Mouse (Mus musculus) adrenal gland (tissue): ENCODE measurements around the gene Aldh1l1.

Experiments
- intact Hi-C: fragments of 180-260 bp; cut with DNase I; formaldehyde crosslinking; loops from one replicate; pipeline ENCODE4 v1.15.1; 2025

The Aldh1l1 gene

GRCm38 (mm10) chr6:90546274-90546673 lies 60.0 kb downstream of the Aldh1l1 start:
- intact Hi-C loops = no loop called here

GRCm38 (mm10) chr6:90547041-90547440 lies 60.8 kb downstream of the Aldh1l1 start:
- intact Hi-C loops = no loop called here

GRCm38 (mm10) chr6:90550161-90550912 lies 64.1 kb downstream of the Aldh1l1 start:
- intact Hi-C loops = no loop called here

GRCm38 (mm10) chr6:90551251-90551650 lies 65.0 kb downstream of the Aldh1l1 start:
- intact Hi-C loops = no loop called here

- intact Hi-C loops = no loop called here
Observed at GRCm38 (mm10) chr6:90553197-90553596, 67.0 kb downstream of the Aldh1l1 start.

- intact Hi-C loops = no loop called here
Observed at GRCm38 (mm10) chr6:90553682-90554081, 67.5 kb downstream of the Aldh1l1 start.

GRCm38 (mm10) chr6:90556534-90557058 lies 70.4 kb downstream of the Aldh1l1 start:
- intact Hi-C loops = no loop called here

GRCm38 (mm10) chr6:90557077-90557476 lies 70.8 kb downstream of the Aldh1l1 start:
- intact Hi-C loops = no loop called here

GRCm38 (mm10) chr6:90557829-90558693 lies 71.8 kb downstream of the Aldh1l1 start:
- intact Hi-C loops = no loop called here

- intact Hi-C loops = no loop called here
Observed at GRCm38 (mm10) chr6:90560390-90561058, 74.3 kb downstream of the Aldh1l1 start.

- intact Hi-C loops = no loop called here
Observed at GRCm38 (mm10) chr6:90561234-90561781, 75.1 kb downstream of the Aldh1l1 start.

- intact Hi-C loops = no loop called here
Observed at GRCm38 (mm10) chr6:90564240-90564639, 78.0 kb downstream of the Aldh1l1 start.

- intact Hi-C loops = no loop called here
Observed at GRCm38 (mm10) chr6:90565357-90566215, 79.4 kb downstream of the Aldh1l1 start.

- intact Hi-C loops = no loop called here
Observed at GRCm38 (mm10) chr6:90567486-90567885, 81.3 kb downstream of the Aldh1l1 start.

GRCm38 (mm10) chr6:90567928-90568327 lies 81.7 kb downstream of the Aldh1l1 start:
- intact Hi-C loops = no loop called here

- intact Hi-C loops = no loop called here
Observed at GRCm38 (mm10) chr6:90568721-90569120, 82.5 kb downstream of the Aldh1l1 start.

- intact Hi-C loops = no loop called here
Observed at GRCm38 (mm10) chr6:90569736-90570383, 83.6 kb downstream of the Aldh1l1 start.

- intact Hi-C loops = no loop called here
Observed at GRCm38 (mm10) chr6:90570392-90570791, 84.2 kb downstream of the Aldh1l1 start.

- intact Hi-C loops = loop anchor here (5.0 kb wide), 2 partner anchors 38 to 123 kb away; no protein-coding TSS in a partner anchor
Observed at GRCm38 (mm10) chr6:90575261-90575715, 89.1 kb downstream of the Aldh1l1 start.
